Mouse (Mus musculus) urinary bladder, postnatal 14 days (tissue): ENCODE measurements around the gene Spag16.

ENCODE experiments used
- DNase-seq: peaks from one replicate; pipeline ENCODE4 v3.0.0; 2021; ENCODE audit warnings: low spot score

Gene Spag16

DNA sequence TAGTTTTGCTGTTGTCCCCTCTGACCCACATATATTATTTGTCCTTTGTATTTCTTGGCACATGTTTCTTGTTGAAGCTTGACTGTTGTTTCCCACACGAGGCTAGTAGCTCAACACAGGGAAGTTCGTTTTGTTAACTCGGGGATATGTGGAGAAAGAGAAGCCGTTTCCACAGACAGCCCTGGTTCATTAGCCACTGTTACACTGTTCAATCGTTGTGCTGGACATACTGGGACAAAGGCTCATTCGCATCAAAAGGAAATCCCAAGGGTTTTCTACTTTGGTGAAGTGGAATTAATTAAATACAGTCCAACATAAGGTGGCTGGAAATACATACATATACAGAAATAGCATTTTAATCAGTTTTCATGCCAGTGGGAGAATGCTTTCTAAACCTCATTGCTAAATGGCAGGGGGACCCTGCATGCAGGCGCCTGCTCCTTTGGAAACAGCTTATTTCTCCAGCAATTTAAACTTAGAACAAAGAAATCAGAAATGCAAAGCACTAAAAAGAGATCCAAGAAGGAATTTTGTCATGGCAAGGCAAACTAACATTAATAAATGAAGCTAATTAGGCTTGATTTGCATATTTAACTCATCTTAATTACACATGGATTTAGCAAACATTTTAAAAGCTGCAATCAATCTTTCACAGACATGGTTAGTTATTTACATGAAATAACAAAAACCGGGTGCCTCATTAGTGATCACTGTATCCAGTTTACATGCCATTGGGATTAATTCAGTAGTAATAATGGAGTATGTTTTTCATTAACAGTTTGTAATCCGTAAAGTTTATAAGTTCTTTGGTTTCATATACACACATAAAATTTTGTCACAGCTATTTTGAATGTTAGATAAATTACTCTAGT lies 615.7 kb downstream of the Spag16 start:
- no peak for DNase-seq

DNA sequence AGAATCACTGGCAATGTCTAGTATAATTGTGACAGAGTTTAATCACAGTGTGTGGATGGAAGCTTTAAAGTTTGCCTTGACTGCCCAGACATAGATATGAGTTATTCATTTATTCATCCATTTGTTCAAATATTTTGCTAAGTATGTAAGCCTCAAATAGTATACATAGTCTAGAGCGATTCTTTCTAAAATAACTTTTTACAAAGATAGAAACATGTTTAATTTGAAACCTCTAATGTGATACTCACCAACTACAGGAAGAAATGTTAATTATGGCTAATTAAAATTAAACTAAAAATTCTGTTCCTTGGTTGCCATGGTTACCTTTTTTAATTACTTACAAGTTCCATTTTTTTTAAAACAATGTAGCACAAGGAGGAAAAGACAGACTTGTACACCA lies 653.1 kb downstream of the Spag16 start:
- no peak for DNase-seq

DNA sequence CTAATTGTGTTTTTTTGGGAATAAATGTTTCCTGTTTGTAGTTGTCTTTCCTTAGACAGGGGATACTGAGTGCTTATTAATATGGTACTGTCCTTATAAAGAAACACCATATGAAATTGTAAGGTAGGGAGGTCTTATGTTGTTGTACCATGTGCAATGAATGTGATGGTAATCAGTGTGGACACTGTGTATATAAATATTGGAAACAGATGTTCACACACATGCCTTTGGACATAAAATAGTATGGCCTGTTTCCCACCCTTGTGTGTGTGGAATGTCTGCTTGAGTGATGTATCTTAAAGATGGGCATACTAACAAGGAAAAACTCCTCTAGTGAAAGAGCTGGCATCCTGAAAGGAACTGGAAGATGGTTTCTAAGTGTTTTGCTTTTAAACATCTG lies 692.1 kb downstream of the Spag16 start:
- no peak for DNase-seq

DNA sequence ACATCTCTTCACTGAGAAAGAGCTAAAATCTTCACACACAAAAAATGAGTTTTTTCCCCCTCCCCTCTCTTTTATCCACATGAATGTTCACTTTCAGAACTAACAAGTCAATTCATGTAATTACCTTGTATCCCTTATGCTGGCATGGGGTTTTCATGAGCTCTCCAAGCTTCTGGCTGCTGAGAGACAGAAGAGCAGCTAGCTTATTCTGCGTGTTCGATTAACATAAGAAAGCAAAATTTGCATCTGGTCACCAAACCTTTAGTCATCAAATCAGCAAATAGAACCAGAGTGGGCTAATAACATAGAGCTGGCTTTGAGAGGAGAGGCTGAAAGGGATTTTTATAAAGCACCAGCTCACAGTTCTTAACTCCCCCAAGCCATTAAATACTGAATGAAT lies 700.4 kb downstream of the Spag16 start:
- no peak for DNase-seq

DNA sequence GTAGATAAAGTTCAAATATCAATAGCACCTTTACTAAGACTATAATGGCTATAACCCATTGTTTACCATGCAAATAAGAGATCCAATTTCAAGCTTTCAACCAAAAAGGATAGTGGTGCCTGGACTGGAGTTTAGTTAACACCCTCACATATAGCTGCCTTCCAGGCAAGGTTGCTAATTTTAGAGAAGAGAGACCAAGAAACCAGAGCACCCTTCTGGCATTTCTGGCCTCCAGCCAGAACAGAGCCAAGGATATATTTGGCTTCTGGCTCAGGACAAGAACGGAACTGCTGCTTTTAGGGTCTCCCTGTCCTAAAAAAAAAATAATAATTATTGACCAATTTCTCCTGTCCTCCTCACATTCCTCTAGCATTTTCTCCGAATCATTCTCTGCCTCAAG lies 703.0 kb downstream of the Spag16 start:
- no peak for DNase-seq

GRCm38 (mm10) chr1:70551839-70552238 lies 725.1 kb downstream of the Spag16 start:
- no peak for DNase-seq

DNA sequence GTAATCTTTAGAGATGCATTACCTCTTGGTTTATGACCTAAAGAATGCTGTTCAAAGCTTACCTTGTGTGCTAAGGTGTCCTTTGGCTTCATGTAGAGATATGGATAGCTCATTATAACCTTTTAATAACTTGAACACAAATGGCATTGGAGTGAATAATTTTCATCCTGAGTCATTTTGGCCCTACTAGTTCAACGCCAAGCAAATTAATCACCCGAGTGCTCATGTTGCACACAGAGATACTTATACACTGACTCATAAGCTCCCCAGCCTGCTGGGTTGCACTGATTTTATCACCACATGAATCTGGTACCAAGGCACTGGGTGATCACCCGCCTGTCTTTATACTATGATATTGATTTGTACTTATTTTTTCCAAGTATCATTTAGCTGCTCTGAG lies 795.0 kb downstream of the Spag16 start:
- no peak for DNase-seq

DNA sequence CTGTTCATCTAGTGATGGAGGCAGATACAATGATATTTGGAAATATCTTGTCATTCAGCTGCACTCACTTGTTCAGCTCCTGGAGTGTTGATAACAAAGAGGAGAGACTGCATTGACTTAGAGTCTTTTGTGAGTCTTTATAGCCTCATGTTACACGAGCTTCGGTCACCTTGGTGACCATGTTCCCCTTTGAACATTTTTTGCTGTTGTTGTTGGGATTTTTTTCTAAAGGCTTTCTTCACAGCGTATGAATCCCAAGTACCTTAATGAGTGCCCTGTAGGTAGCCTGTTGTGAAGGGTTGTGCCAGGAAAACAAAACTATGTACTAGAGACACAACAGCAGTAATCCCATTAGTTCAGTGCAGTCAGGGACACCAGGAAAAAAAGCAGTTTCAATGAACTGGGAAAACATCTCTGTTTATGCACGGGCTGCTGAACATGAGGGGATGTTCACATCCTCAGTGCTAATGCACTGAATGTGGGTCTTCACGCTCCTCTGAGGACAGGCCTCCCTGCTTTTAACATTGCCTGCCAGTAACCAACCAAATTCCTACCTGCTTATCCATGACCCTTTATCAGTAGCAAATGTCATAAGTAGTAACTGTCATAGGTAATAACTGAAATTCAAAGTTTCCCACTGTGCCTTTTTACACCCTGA lies 798.2 kb downstream of the Spag16 start:
- no peak for DNase-seq

- no peak for DNase-seq
These were observed 825.9 kb downstream of the Spag16 start for GRCm38 (mm10) chr1:70652719-70653118.

DNA sequence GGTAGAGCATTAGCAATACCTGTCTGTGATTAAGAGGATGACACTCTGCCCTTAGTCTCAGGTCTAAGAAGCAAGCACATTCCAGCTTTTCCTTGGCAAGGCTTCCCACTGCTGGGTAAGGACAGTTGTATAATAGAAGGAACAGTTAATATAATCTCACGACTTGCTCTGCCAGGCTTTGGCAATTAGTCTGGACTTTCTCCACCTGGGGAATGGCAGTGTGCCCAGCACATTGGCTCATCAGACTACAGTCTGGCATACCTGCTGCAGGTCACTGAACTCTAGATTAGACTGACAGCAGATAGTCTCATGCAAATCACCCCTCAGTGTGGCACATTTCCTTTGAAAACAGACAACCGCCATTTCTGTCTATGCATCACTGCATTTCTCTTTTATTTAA lies 865.8 kb downstream of the Spag16 start:
- no peak for DNase-seq

DNA sequence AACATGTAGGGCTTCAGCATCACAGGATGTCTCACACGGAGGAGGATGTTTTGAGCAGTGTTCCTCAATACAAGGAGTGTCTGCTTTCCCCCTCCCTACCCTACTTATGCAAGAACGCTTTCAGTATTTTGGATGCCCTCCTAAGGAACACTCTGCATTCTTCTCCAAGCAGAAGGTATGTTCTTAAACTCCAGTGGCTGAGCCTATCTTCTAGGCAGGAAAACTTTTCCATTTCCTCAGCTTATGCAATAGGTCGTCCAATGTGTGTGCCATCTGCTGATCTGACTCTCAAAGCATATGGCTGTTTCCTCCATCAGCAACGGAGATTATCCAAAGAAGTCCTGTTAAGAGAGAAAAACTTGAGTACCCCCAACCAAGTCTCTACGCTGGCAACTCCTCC lies 873.5 kb downstream of the Spag16 start:
- DNase-seq = no peak

DNA sequence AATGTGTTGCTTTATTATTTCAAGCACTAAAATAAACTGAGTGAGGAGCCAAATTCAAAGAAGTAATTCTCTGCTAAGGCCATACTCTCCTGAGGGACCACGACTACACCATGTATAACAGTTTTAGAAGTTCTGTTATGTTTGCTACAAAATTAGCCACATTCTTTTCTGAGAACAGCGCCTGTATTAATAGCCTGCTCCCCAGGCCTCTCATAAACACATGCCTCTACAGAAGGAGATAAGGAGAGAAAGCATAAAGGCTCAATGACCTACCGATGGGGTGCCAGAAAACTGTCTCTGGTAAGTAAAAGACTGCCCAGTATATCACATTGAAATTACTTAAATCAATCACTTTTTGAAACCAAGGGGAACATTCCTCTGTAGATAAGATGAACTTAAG lies 877.2 kb downstream of the Spag16 start:
- DNase-seq = no peak

DNA sequence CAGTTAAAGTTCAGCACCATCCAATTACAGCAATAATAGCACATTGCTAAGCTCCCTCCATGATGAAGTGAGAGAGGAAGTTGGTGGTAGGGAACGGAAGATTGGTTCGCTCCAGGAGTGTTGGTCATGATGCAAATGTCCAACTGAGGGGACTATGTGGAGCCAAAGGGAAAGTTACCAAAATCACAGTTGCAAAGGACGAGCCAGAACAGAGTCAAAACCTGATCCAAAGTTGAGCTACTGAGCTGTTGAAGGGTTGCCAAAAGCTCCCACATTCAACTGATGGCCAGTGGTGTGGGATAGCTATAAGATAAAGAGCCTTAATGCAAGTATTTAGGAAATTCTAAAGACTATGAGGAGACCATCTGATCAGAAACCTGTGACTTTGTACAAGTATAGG lies 879.1 kb downstream of the Spag16 start:
- no peak for DNase-seq

- DNase-seq = no peak
These were observed 898.3 kb downstream of the Spag16 start for GRCm38 (mm10) chr1:70725045-70725444.

DNA sequence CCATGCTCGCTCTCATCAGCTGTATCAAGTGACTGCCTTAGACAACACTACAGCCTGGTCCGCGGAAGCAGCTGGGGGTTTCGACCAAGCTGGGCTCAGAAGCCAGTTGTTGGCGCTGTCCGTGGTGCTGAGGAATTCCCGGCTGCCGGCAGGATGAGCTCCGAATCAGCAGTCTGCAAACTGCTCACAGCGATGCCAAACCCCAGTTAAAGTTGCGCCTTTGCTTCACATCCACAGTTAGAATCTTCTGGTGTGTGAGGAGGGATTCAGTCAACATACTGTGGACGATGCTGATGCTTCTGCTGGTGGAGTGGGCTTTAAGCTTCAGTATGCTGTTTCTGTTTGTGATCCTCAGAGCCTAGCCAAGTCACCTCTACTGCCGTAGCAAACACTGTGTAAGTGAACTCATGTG lies 898.9 kb downstream of the Spag16 start, which contains the start of gene Vwc2l:
Gene Vwc2l (plus strand): TSS at position 61 of the 412 bp plus-strand sequence.
- peak; percentile 46 for DNase-seq
